Mouse (Mus musculus): ENCODE results near the gene Arf3. TPM values are rescaled to one million over a fixed set of nuclear protein-coding genes. Genes with fewer than 3 reads are reported as not detected.

The Arf3 gene
- polyA plus RNA-seq, 1 experiment from 2014 or later: 11.9 TPM

Other genes with a start within 250 kb of the Arf3 start
- 49.7 and 54.6 TPM in 2 replicates for gene Kansl2, start 228.9 kb downstream of the Arf3 start, polyA plus RNA-seq (2015; fragmentation: Nextera tagmentation; extraction: Ambion mirVana)
- gene Ccnt1, start 192.3 kb downstream of the Arf3 start, polyA plus RNA-seq (2015; fragmentation: Nextera tagmentation; extraction: Ambion mirVana): 27.4 and 34.3 TPM in 2 replicates
- not detected in 2 replicates for gene 4930415O20Rik, start 192.2 kb downstream of the Arf3 start, polyA plus RNA-seq (2015; fragmentation: Nextera tagmentation; extraction: Ambion mirVana)
- 5.2 and 6.2 TPM in 2 replicates for gene Adcy6, start 153.1 kb downstream of the Arf3 start, polyA plus RNA-seq (2015; fragmentation: Nextera tagmentation; extraction: Ambion mirVana)
- 1.4 and 1.5 TPM in 2 replicates for gene Cacnb3, start 132.4 kb downstream of the Arf3 start, polyA plus RNA-seq (2015; fragmentation: Nextera tagmentation; extraction: Ambion mirVana)
- 14.7 and 15.5 TPM in 2 replicates for gene Ddx23, start 100.3 kb downstream of the Arf3 start, polyA plus RNA-seq (2015; fragmentation: Nextera tagmentation; extraction: Ambion mirVana)
- gene Rnd1, start 85.8 kb downstream of the Arf3 start, polyA plus RNA-seq (2015; fragmentation: Nextera tagmentation; extraction: Ambion mirVana): 0.35 and 0.37 TPM in 2 replicates
- 0.06 TPM in 1 of 2 replicates, not detected in the other for gene Ccdc65, start 55.0 kb downstream of the Arf3 start, polyA plus RNA-seq (2015; fragmentation: Nextera tagmentation; extraction: Ambion mirVana)
- 91.3 and 91.7 TPM in 2 replicates for gene Fkbp11, start 35.0 kb downstream of the Arf3 start, polyA plus RNA-seq (2015; fragmentation: Nextera tagmentation; extraction: Ambion mirVana)
- not detected in 2 replicates for gene Wnt10b, start 14.9 kb upstream of the Arf3 start, polyA plus RNA-seq (2015; fragmentation: Nextera tagmentation; extraction: Ambion mirVana)
- not detected in 2 replicates for gene Wnt1, start 26.6 kb upstream of the Arf3 start, polyA plus RNA-seq (2015; fragmentation: Nextera tagmentation; extraction: Ambion mirVana)
- not detected in 2 replicates for gene Ddn, start 46.3 kb upstream of the Arf3 start, polyA plus RNA-seq (2015; fragmentation: Nextera tagmentation; extraction: Ambion mirVana)
- 116 and 117 TPM in 2 replicates for gene Prkag1, start 68.3 kb upstream of the Arf3 start, polyA plus RNA-seq (2015; fragmentation: Nextera tagmentation; extraction: Ambion mirVana)
- 4.0 and 4.2 TPM in 2 replicates for gene Kmt2d, start 108.0 kb upstream of the Arf3 start, polyA plus RNA-seq (2015; fragmentation: Nextera tagmentation; extraction: Ambion mirVana)
- gene Rhebl1, start 131.3 kb upstream of the Arf3 start, polyA plus RNA-seq (2015; fragmentation: Nextera tagmentation; extraction: Ambion mirVana): 4.0 and 4.2 TPM in 2 replicates
- gene Dhh, start 135.3 kb upstream of the Arf3 start, polyA plus RNA-seq (2015; fragmentation: Nextera tagmentation; extraction: Ambion mirVana): 0.12 and 0.16 TPM in 2 replicates
- gene Lmbr1l, start 155.0 kb upstream of the Arf3 start, polyA plus RNA-seq (2015; fragmentation: Nextera tagmentation; extraction: Ambion mirVana): 3.2 and 3.9 TPM in 2 replicates
- 1,202 and 1,287 TPM in 2 replicates for gene Tuba1b, start 171.4 kb upstream of the Arf3 start, polyA plus RNA-seq (2015; fragmentation: Nextera tagmentation; extraction: Ambion mirVana)
- gene Gm49450, start 190.3 kb upstream of the Arf3 start, polyA plus RNA-seq (2015; fragmentation: Nextera tagmentation; extraction: Ambion mirVana): not detected in 2 replicates
- gene Tuba1a, start 190.5 kb upstream of the Arf3 start, polyA plus RNA-seq (2015; fragmentation: Nextera tagmentation; extraction: Ambion mirVana): 109 TPM in 2 replicates

Measured in liver, embryonic 13.5 days (tissue).